Mouse (Mus musculus) G1E (cell line): ENCODE results near the gene E130311K13Rik.

ENCODE experiments used
- CTCF ChIP-seq: IDR thresholded peaks from 2 replicates; pipeline ENCODE4 v1.5.1; 2012; ENCODE audit warnings: low read depth, low read length, inconsistent platforms, mixed read lengths
- GATA1 ChIP-seq: IDR thresholded peaks from 2 replicates; pipeline ENCODE4 v1.6.1; 2012; ENCODE audit warnings: borderline replicate concordance, low read length, inconsistent platforms, mixed read lengths
- GATA2 ChIP-seq: IDR thresholded peaks from 2 replicates; pipeline ENCODE4 v1.6.1; 2012; ENCODE audit warnings: low read depth, low read length, inconsistent platforms, borderline replicate concordance
- TAL1 ChIP-seq: conservative IDR thresholded peaks from 2 replicates; pipeline ENCODE4 v1.6.1; 2012; ENCODE audit warnings: low read depth, low read length, inconsistent platforms, mixed read lengths

DNA sequence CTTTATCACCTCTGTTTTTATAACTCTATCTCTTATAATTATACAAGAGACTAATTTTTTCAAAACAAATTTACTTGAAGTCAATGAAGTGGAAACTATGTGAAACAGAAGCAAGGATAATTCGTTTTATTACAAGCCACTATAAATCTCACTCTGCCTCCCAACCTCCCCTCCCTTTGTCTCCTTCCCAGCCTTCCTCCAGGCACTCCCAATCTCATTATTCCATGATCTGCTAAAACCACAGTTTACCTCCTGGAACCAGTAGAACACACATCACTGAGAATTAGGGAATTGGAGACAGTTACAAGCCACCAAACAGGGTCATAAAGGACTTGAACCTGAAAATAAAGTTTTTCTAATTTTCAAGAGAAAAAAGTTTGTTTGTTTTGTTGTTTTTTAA, 32.1 kb downstream of the E130311K13Rik start:
- TF ChIP-seq CTCF, result no peak
- TF ChIP-seq GATA2, result no peak
- no peak for TF ChIP-seq GATA1
- no peak for TF ChIP-seq TAL1
